Mouse (Mus musculus): ENCODE results near the gene Irx5.
A peak's percentile ranks its signal among the peaks of the same experiment; 100 is the strongest.

DNA sequence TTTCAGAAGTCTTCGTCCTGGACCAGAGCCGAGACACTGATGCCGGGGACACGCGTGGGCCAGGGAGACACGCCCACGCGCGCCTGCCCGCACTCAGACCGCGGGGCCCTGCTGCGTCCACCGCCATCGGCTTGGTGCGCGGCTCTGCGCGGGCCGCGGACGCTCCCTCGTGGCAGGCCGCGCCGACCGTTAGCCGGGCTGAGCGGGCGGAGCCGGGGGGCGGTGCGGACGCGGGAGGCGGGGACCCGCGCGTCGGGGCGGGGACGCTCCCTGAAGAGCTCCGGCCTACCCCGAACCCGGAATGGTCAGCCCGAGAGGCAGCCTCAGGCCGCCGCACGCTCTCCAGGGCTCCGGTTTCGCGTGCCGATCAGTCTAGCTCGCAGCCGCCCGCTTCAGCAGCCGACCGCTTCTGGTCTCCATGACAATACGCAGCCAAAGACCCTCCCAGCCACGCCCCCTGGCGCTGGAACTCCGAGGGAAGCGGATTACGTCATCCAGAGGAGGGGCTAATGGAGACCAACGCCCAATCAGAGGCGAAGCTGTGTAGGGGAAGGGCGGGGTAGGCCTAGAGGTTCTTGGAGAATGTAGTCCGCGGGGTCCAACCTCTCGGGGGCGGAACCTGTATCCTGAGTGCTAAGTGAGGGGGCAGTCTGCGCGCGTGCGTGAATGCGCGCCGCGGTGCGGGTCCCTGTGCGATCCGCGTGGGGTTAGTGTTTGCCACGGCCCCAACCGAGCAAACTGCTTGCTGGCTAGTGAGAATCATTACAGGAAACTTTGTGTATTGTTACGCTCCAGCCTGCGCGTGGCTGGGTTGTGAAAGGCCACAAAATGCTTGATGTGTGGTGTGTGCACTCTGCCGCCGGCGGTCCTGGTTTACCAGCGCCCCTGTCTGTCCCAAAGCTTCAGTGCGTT, 1.5 kb upstream of the Irx5 start:
- TF ChIP-seq CTCF (IDR thresholded peaks at IDR 0.05; ENCODE audit: borderline replicate concordance, insufficient read depth, low read depth, low read length): 0 out of 2 replicates have a peak, but pooled peaks have one; percentile 18
- no peak for TF ChIP-seq POLR2A (IDR thresholded peaks at IDR 0.05; ENCODE audit: borderline replicate concordance, insufficient read depth, low read length)

All from cerebellum, adult 2 months (tissue).